Mouse (Mus musculus): Measurements from ENCODE around the gene Olfr221. TPM values are rescaled to one million over a fixed set of nuclear protein-coding genes. Genes with fewer than 3 reads are reported as not detected.
A peak's percentile ranks its signal among the peaks of the same experiment; 100 is the strongest.
"Not testable (repeated sequence)": the region's sequence is repeated elsewhere in the genome, so short reads cannot be mapped to it uniquely, and the experiment has no call there.

Gene Olfr221
- polyA plus RNA-seq (2015; fragmentation: Nextera tagmentation; extraction: Ambion mirVana), result not detected in 2 replicates

DNA sequence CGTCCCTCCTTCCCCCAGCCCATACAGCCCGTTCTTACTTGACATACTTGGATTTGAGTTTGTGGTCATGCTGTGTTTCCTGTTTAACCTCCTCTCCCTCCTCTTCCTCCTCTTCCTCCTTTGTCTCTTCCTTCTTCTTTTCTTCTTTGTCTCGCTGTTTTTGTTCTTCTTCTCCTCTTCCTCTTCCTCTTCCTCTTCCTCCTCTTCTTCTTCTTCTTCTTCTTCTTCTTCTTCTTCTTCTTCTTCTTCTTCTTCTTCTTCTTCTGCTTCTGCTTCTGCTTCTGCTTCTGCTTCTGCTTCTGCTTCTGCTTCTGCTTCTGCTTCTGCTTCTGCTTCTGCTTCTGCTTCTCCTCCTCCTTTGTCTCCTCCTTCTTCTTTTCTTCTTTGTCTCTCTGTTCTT lies at the start of gene Olfr221:
Gene Olfr221, minus strand, starts transcription at position 101 of the 400 bp plus-strand sequence.
- H3K4me3 ChIP-seq (ENCODE audit: low read depth, low read length); H3K9me3 ChIP-seq (ENCODE audit: low read length); DNase-seq; H3K9ac ChIP-seq (replicated peaks); H3K27ac ChIP-seq (ENCODE audit: low read depth); H3K4me1 ChIP-seq (ENCODE audit: insufficient read depth); ATAC-seq; H3K4me2 ChIP-seq (ENCODE audit: low read depth, low read length); H3K36me3 ChIP-seq (replicated peaks; ENCODE audit: insufficient read depth, low read length); H3K27me3 ChIP-seq (ENCODE audit: insufficient read depth, low read length): not testable (repeated sequence)
- WGBS (ENCODE audit: insufficient replicate concordance), result 20% methylated on average over 3 of the region's 3 CpGs

- H3K9me3 ChIP-seq (ENCODE audit: low read length), result no peaks in the 10 kb centered on the region
- DNase-seq (no peak), ATAC-seq (no peak)
- no peak overlapping the region for H3K27ac ChIP-seq (ENCODE audit: low read depth)
- no peak overlapping the region for H3K4me2 ChIP-seq (ENCODE audit: low read depth, low read length)
- TF ChIP-seq EP300 (IDR thresholded peaks at IDR 0.05; ENCODE audit: low read depth) (no peak), CTCF (IDR thresholded peaks at IDR 0.05; ENCODE audit: low read depth) (no peak)
- H3K4me1 ChIP-seq (ENCODE audit: insufficient read depth), result no peaks in the 10 kb centered on the region; the same call in 1 of the 2 replicates
- H3K9ac ChIP-seq (replicated peaks), result no peak overlapping the region
- H3K27me3 ChIP-seq (ENCODE audit: insufficient read depth, low read length), result no peaks in the 10 kb centered on the region
- peaks cover 74% of the 10 kb centered on the region for H3K36me3 ChIP-seq (replicated peaks; ENCODE audit: insufficient read depth, low read length)
- no peak overlapping the region for H3K4me3 ChIP-seq (ENCODE audit: low read depth, low read length)
Observed at GRCm38 (mm10) chr14:52083083-52083482, 40.8 kb upstream of the Olfr221 start.

DNA sequence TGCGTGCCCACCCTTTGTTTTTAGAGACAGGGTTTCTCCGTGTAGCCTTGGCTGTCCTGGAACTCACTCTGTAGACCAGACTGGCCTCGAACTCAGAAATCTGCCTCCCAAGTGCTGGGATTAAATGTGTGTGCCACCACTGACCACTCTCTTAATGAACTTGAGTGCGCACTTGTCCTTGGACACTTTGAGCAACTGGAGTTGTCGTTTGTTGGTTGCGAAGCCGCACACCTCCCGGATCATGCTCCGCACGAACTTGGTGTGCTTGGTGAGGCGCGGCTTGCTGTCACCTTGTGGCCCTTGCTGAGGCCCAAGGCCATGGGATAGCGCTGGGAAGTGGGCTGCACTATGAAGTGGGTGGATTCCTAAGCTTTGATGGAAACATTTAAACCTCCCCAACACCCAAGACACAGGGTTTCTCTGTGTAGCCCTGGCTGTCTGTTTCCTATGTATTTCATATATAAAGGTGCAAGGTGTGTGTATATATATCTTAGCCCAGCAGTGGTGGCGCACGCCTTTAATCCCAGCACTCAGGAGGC lies 29.4 kb upstream of the Olfr221 start:
- ATAC-seq (peak; percentile 8; the same call in 1 of the 2 replicates), DNase-seq (peak; percentile 18)
- H3K9me3 ChIP-seq (ENCODE audit: low read length), result no peaks in the 10 kb centered on the region
- no peaks in the 10 kb centered on the region for H3K27me3 ChIP-seq (ENCODE audit: insufficient read depth, low read length)
- no peak overlapping the region for H3K27ac ChIP-seq (ENCODE audit: low read depth)
- no peak overlapping the region for H3K9ac ChIP-seq (replicated peaks)
- no peak for TF ChIP-seq CTCF (IDR thresholded peaks at IDR 0.05; ENCODE audit: low read depth)
- TF ChIP-seq EP300 (IDR thresholded peaks at IDR 0.05; ENCODE audit: low read depth), result no peak
- no peak overlapping the region for H3K4me2 ChIP-seq (ENCODE audit: low read depth, low read length)
- WGBS (ENCODE audit: insufficient replicate concordance), result 92% methylated on average over 15 of the region's 15 CpGs
- H3K4me3 ChIP-seq (ENCODE audit: low read depth, low read length), result no peak overlapping the region
- H3K36me3 ChIP-seq (replicated peaks; ENCODE audit: insufficient read depth, low read length), result peaks cover 46% of the 10 kb centered on the region
- H3K4me1 ChIP-seq (ENCODE audit: insufficient read depth), result no peaks in the 10 kb centered on the region

- H3K4me3 ChIP-seq (ENCODE audit: low read depth, low read length), result no peak overlapping the region
- WGBS (ENCODE audit: insufficient replicate concordance), result 58% methylated on average over 4 of the region's 4 CpGs
- DNase-seq (no peak), ATAC-seq (no peak)
- H3K4me1 ChIP-seq (ENCODE audit: insufficient read depth), result no peaks in the 10 kb centered on the region
- no peak overlapping the region for H3K4me2 ChIP-seq (ENCODE audit: low read depth, low read length)
- H3K27me3 ChIP-seq (ENCODE audit: insufficient read depth, low read length), result no peaks in the 10 kb centered on the region
- H3K27ac ChIP-seq (ENCODE audit: low read depth), result no peak overlapping the region
- no peak for TF ChIP-seq EP300 (IDR thresholded peaks at IDR 0.05; ENCODE audit: low read depth)
- TF ChIP-seq CTCF (IDR thresholded peaks at IDR 0.05; ENCODE audit: low read depth), result no peak
- H3K36me3 ChIP-seq (replicated peaks; ENCODE audit: insufficient read depth, low read length), result 0 out of 2 replicates have a peak, but pooled peaks cover under 1% of the 10 kb centered on the region
- H3K9me3 ChIP-seq (ENCODE audit: low read length), result no peaks in the 10 kb centered on the region
- H3K9ac ChIP-seq (replicated peaks), result no peak overlapping the region
Observed at GRCm38 (mm10) chr14:52066135-52066534, 23.9 kb upstream of the Olfr221 start.

GRCm38 (mm10) chr14:52061798-52062197 lies 19.5 kb upstream of the Olfr221 start:
- H3K27ac ChIP-seq (ENCODE audit: low read depth), result no peak overlapping the region
- no peaks in the 10 kb centered on the region for H3K4me1 ChIP-seq (ENCODE audit: insufficient read depth)
- H3K4me2 ChIP-seq (ENCODE audit: low read depth, low read length), result no peak overlapping the region
- no peaks in the 10 kb centered on the region for H3K36me3 ChIP-seq (replicated peaks; ENCODE audit: insufficient read depth, low read length)
- H3K9me3 ChIP-seq (ENCODE audit: low read length), result no peaks in the 10 kb centered on the region
- no peak overlapping the region for H3K4me3 ChIP-seq (ENCODE audit: low read depth, low read length)
- ATAC-seq (no peak), DNase-seq (peak; percentile 9)
- TF ChIP-seq CTCF (IDR thresholded peaks at IDR 0.05; ENCODE audit: low read depth), result no peak
- TF ChIP-seq EP300 (IDR thresholded peaks at IDR 0.05; ENCODE audit: low read depth), result no peak
- H3K27me3 ChIP-seq (ENCODE audit: insufficient read depth, low read length), result no peaks in the 10 kb centered on the region
- WGBS (ENCODE audit: insufficient replicate concordance), result 75% methylated on average over 8 of the region's 8 CpGs
- H3K9ac ChIP-seq (replicated peaks), result no peak overlapping the region

DNA sequence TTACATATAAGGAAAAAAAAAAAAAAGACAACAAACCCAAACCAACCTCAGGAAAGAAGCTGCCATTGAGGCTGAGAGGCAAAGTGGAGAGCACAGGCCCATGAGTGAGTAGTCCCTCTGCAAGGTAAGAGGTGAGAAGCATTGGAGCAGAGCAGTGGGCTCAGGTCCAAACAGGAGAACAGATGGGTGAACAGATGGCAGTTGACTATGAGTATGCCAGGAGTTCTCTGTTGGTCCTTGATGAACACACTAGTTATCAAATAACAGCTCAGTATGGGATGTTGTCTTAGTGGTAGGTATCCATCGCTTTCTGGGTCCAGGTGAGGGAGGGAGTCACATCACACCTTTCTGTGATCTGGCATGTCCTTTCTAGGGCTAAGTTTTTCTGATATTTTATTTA lies 18.5 kb upstream of the Olfr221 start:
- no peak overlapping the region for H3K4me3 ChIP-seq (ENCODE audit: low read depth, low read length)
- DNase-seq, result no peak
- no peaks in the 10 kb centered on the region for H3K9me3 ChIP-seq (ENCODE audit: low read length)
- H3K36me3 ChIP-seq (replicated peaks; ENCODE audit: insufficient read depth, low read length), result no peaks in the 10 kb centered on the region
- ATAC-seq, result no peak
- no peak overlapping the region for H3K9ac ChIP-seq (replicated peaks)
- TF ChIP-seq EP300 (IDR thresholded peaks at IDR 0.05; ENCODE audit: low read depth) (no peak), CTCF (IDR thresholded peaks at IDR 0.05; ENCODE audit: low read depth) (no peak)
- H3K27me3 ChIP-seq (ENCODE audit: insufficient read depth, low read length), result no peaks in the 10 kb centered on the region
- no peak overlapping the region for H3K4me2 ChIP-seq (ENCODE audit: low read depth, low read length)
- H3K4me1 ChIP-seq (ENCODE audit: insufficient read depth), result no peaks in the 10 kb centered on the region
- 95% methylated on average over 1 of the region's 1 CpGs for WGBS (ENCODE audit: insufficient replicate concordance)
- H3K27ac ChIP-seq (ENCODE audit: low read depth), result no peak overlapping the region

GRCm38 (mm10) chr14:52059982-52060381 lies 17.7 kb upstream of the Olfr221 start:
- Histone ChIP-seq H3K4me2 (ENCODE audit: low read depth, low read length) (no peak overlapping the region), H3K27ac (ENCODE audit: low read depth) (no peak overlapping the region), H3K9ac (replicated peaks) (no peak overlapping the region), H3K36me3 (replicated peaks; ENCODE audit: insufficient read depth, low read length) (no peaks in the 10 kb centered on the region), H3K27me3 (ENCODE audit: insufficient read depth, low read length) (no peaks in the 10 kb centered on the region), H3K4me3 (ENCODE audit: low read depth, low read length) (no peak overlapping the region), H3K4me1 (ENCODE audit: insufficient read depth) (no peaks in the 10 kb centered on the region), H3K9me3 (ENCODE audit: low read length) (no peaks in the 10 kb centered on the region)
- DNase-seq (no peak), ATAC-seq (no peak)
- 66% methylated on average over 4 of the region's 4 CpGs for WGBS (ENCODE audit: insufficient replicate concordance)
- TF ChIP-seq EP300 (IDR thresholded peaks at IDR 0.05; ENCODE audit: low read depth) (no peak), CTCF (IDR thresholded peaks at IDR 0.05; ENCODE audit: low read depth) (no peak)

DNA sequence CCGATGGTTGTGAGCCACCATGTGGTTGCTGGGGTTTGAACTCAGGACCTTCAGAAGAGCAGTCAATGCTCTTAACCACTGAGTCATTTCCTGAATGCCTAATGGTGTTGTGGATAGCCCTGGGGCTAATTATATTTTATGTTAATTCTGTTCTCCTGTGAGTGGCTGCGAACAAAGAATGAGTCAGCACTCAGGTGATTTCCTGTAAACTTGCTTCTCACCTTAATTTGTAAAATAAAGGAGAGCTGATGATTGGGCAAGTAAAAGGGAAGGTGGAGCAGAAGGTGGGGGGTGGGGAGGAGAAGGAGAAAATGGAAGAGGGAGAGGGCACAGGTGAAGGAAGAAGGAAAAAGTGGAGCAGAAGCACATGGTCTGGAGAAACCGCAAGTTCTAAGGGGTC lies 10.5 kb upstream of the Olfr221 start:
- WGBS (ENCODE audit: insufficient replicate concordance), result 81% methylated on average over 3 of the region's 3 CpGs
- not testable (repeated sequence) for H3K27ac ChIP-seq (ENCODE audit: low read depth); H3K9me3 ChIP-seq (ENCODE audit: low read length)

More for the DNA sequence above, 10.5 kb upstream of the Olfr221 start:
- not testable (repeated sequence) for H3K4me1 ChIP-seq (ENCODE audit: insufficient read depth); ATAC-seq; H3K4me2 ChIP-seq (ENCODE audit: low read depth, low read length); DNase-seq; H3K36me3 ChIP-seq (replicated peaks; ENCODE audit: insufficient read depth, low read length); H3K9ac ChIP-seq (replicated peaks); H3K27me3 ChIP-seq (ENCODE audit: insufficient read depth, low read length); H3K4me3 ChIP-seq (ENCODE audit: low read depth, low read length)

All from liver, postnatal 0 days (tissue).